In the genomic region with DNA sequence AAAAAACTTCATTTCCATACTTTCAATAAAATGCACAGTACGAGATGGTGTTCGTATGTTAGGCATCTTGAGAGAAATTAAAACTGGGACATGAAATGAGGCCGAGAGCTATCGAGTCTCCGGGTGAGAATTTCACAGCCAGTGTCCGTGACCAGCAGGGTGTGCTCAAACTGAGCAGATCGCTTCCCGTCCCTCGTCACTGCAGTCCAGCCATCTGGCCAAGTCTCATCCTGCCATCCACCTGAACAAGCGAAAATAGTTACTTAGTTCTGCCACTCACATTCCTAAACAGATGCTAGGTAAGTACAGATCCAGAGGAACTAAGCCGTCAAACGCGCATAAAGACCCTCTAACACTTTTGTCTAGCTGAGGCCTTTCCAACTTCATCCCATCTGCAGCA, we compare ENCODE assay signal across 11 mouse cellular contexts. TPM values are rescaled to one million over a fixed set of nuclear protein-coding genes. Genes with fewer than 3 reads are reported as not detected.
A peak's percentile ranks its signal among the peaks of the same experiment; 100 is the strongest.
DNase-seq lines count a peak whose midpoint lies in the region; ATAC-seq and TF ChIP-seq lines count a peak whose summit lies in the region.
"Had no signal": no experiment of that assay in that cellular context is flagged by ENCODE, and none has a peak within 500 bp of the region (broad histone marks: within the 10 kb centered on the region; RNA-seq: fewer than 3 reads in every experiment).

No protein-coding gene starts in this region.

- no peaks in the 10 kb centered on the region for H3K27me3 ChIP-seq in forebrain, embryonic 15.5 days

- ATAC-seq in megakaryocyte progenitor cell, adult 5-6 weeks (replicated peaks; ENCODE audit: poor library complexity) = no peak
- no peak for ATAC-seq in forebrain, embryonic 15.5 days (replicated peaks)

- H3K9ac ChIP-seq in forebrain, embryonic 15.5 days (replicated peaks) = no peak overlapping the region

- peak; percentile 39 for DNase-seq in embryo, embryonic 10 days (ENCODE audit: low spot score)
- DNase-seq in embryo, embryonic 9.5 days (ENCODE audit: extremely low spot score) = no peak
- no peak for DNase-seq in layer of hippocampus, adult 2 months (ENCODE audit: low spot score in 2 of 2)
- no peak for DNase-seq in layer of hippocampus, postnatal 25 days (ENCODE audit: extremely low spot score in 1 of 2, low spot score in 1 of 2)
- DNase-seq in cerebellum, adult 9-11 months = peak; percentile 72
- peak; percentile 55 to 60 for DNase-seq in right cerebral cortex, adult 2 months (ENCODE audit: low spot score in 2 of 2)
- DNase-seq: heart, postnatal 14 days; lung, adult 2 months; spleen, adult 18-20 months had no signal

- no peak overlapping the region for H3K4me3 ChIP-seq in layer of hippocampus, adult 2 months
- no peak overlapping the region for H3K4me3 ChIP-seq in forebrain, embryonic 15.5 days

- no peak overlapping the region; the same call in 1 of the 2 replicates for H3K27ac ChIP-seq in layer of hippocampus, adult 2 months
- no peak overlapping the region for H3K27ac ChIP-seq in forebrain, embryonic 15.5 days (replicated peaks)

- TF ChIP-seq CTCF in layer of hippocampus, adult 2 months (conservative IDR thresholded peaks at IDR 0.05) = peak; percentile 64

- H3K36me3 ChIP-seq in forebrain, embryonic 15.5 days = peaks cover 76% of the 10 kb centered on the region

- no peaks in the 10 kb centered on the region for H3K9me3 ChIP-seq in forebrain, embryonic 15.5 days

- H3K4me1 ChIP-seq in forebrain, embryonic 15.5 days = no peaks in the 10 kb centered on the region

- WGBS in forebrain, embryonic 15.5 days = 83% methylated on average over 13 of the region's 13 CpGs

- H3K4me2 ChIP-seq in forebrain, embryonic 15.5 days (replicated peaks) = no peak overlapping the region

RNA-seq across cellular contexts. Expression of gene Adh5, which starts 17.4 kb away (rescaled TPM):
- total RNA-seq in layer of hippocampus, adult 2 months (2021) = 10 to 100 TPM; 69.6 to 70.8 TPM
- 10 to 100 TPM; 71.0 to 76.7 TPM for total RNA-seq in layer of hippocampus, postnatal 25 days (2021)
- 114 and 130 TPM in 2 replicates for total RNA-seq in megakaryocyte progenitor cell, adult 5-6 weeks (2015)
- total RNA-seq in megakaryocyte progenitor cell, adult 5-6 weeks (2017) = 125 and 126 TPM in 2 replicates
- polyA plus RNA-seq in forebrain, embryonic 15.5 days (2015; fragmentation: Nextera tagmentation; extraction: Ambion mirVana) = 257 and 268 TPM in 2 replicates

RNA-seq across cellular contexts. Expression of gene Metap1, which starts 29.1 kb away (rescaled TPM):
- 10 to 100 TPM; 43.8 to 46.0 TPM for total RNA-seq in layer of hippocampus, adult 2 months (2021)
- total RNA-seq in layer of hippocampus, postnatal 25 days (2021) = 10 to 100 TPM; 41.9 to 44.4 TPM
- 42.0 and 45.9 TPM in 2 replicates for total RNA-seq in megakaryocyte progenitor cell, adult 5-6 weeks (2015)
- total RNA-seq in megakaryocyte progenitor cell, adult 5-6 weeks (2017) = 47.6 and 61.4 TPM in 2 replicates
- polyA plus RNA-seq in forebrain, embryonic 15.5 days (2015; fragmentation: Nextera tagmentation; extraction: Ambion mirVana) = 43.3 and 44.8 TPM in 2 replicates

RNA-seq across cellular contexts. Expression of gene Adh4, which starts 45.0 kb away (rescaled TPM):
- total RNA-seq in layer of hippocampus, adult 2 months (2021) = not detected
- total RNA-seq in layer of hippocampus, postnatal 25 days (2021) = not detected
- total RNA-seq in megakaryocyte progenitor cell, adult 5-6 weeks (2015) = not detected in 2 replicates
- total RNA-seq in megakaryocyte progenitor cell, adult 5-6 weeks (2017) = not detected in 2 replicates
- not detected in 2 replicates for polyA plus RNA-seq in forebrain, embryonic 15.5 days (2015; fragmentation: Nextera tagmentation; extraction: Ambion mirVana)
- total RNA-seq: heart, postnatal 14 days had no signal
- polyA plus RNA-seq: lung, adult 2 months had no signal

Comparison
In these comparisons a context has a peak if more than half of its experiments do, and no peak if none do; other contexts are left out.
1. DNase-seq: peak in embryo, embryonic 10 days (single experiment), cerebellum, adult 9-11 months (single experiment) and right cerebral cortex, adult 2 months (2 of 2); none in embryo, embryonic 9.5 days (single experiment), layer of hippocampus, adult 2 months (0 of 2) and layer of hippocampus, postnatal 25 days (0 of 2).